Mouse (Mus musculus): ENCODE results near the gene Gm26920.
A peak's percentile ranks its signal among the peaks of the same experiment; 100 is the strongest.

The Gm26920 gene

DNA sequence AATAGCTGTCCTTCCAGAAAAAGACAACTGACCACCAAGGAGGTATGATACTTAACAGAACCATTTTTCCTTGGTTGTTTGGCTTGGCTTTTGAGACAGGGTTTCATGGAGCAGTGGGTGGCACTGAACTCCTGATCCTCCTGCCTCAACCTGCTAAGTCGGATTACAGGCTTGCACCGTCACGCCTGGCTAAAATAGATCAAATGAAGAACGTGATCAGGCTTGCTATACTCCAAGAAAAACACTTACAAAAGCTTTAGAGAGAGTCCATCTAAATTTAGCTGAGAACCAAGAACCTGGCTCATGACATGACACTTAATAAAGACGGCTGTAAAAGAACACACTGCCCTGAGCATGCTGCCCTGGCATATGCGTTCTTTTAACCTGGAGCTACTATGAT, 29.9 kb downstream of the Gm26920 start:
- no peak for DNase-seq (ENCODE audit: low spot score in 2 of 2)

DNA sequence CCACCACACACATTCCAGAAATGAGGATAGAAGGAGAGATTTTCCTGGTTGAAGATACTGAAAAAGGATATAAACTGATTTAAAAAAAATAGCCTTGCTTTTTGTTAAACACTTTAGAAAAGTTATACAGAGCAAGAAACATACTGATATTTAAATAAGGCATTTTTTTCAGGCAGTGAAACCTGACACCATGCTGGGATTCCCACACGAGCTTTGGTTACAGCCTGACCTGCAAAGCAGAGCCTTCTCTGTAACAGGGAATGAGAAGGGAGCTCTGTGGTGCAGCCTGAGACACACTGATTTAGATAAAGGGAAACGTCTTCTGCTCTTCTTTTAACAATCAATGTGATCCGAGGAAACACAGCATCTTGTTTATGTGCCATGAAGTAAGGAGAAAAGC, 36.6 kb downstream of the Gm26920 start:
- no peak for DNase-seq (ENCODE audit: low spot score in 2 of 2)

DNA sequence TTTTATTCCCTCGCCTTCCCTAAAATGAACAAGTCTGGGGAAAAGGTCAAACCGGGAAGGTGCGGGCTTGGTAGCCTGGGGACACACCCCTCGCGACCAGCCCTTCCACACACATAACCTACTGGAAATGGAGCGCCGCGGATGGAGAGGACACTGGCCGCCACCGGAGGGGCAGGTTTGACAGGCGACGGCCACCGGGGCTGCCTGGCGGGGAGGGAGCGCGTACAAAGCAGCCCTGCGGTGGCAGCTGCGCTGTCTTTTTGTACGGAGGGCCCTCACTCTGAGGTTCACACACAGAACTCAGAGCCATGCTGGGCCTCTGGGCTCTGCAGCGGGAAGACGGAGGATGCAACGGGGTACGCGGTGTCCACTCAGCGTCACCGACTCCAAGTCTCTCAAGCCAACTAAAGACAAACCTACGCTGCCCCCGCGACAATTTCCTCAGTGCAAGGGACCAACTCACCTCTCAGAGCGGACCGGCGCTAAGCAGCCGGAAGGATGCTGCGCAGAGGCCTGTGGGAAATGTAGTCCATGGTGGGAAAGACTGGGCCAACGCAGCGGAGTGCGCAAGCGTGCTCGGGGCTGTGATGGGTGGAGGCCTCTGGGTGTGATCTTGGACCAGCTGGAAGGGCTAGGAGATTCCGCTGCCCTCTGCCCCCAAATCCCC, 39.2 kb downstream of the Gm26920 start, which contains the start of gene Zfp14:
Gene Zfp14 (minus strand): TSS at position 499 of the 667 bp plus-strand sequence.
- peak; percentile 71 to 77 for DNase-seq (ENCODE audit: low spot score in 2 of 2)

DNA sequence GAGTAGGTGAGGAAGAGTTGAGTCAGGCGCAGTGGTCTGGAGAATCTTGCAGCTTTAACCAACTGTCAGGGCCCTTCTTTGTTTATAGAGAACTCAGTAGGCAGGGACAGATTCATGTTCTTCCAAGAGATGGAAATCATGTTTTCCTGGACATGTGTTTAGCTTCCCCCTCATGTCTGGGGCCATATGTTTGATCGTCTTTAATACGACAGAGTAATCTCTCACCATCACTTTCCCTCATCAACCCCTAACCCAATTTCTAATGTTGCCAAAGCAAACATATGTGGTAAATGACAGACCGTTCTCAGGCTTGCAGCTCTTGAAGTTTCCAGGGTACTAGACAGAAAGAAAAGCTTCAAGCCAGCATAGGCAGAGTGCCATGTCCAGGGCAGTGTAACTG, 42.1 kb downstream of the Gm26920 start:
- no peak for DNase-seq (ENCODE audit: low spot score in 2 of 2)

DNA sequence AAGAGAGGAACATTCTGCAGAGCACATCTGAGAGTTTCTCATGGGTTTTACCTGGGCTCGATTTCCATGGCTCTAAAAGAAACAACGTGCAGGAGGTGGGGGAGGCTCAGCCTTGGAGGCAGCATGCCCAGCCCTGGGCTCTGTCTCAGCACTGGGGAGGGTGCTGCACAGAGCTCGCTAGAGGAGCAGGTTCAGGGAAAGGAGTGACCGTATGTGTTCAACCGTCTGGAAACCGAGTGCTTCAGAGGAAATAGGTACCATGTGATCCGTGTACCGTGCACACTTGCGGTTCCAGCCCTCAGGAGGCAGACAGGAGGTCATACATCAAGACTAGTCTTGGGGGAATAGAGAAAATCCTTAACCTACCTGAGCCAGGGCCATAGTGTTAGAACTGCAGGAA, 45.9 kb downstream of the Gm26920 start:
- peak in 1 of 2 experiments; percentile 4 for DNase-seq (ENCODE audit: low spot score in 2 of 2)

DNA sequence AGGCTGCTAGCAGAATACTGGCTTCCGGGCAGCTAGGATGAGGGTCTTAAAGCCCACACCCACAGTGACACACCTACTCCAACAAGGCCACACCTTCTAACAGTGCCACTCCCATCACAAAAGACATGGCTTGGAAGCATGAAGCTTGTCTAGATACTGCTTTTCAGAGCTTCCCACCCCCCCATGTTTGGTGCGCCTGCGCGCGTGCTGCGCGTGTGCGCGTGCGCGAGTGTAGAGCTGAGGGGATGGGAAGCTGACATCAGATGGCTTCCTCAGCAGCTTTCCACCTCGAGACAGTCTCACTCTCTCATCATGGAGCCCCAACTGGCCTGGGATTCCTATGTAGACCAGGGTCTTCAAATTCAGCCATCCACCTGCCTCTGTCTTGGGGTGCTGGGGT, 55.9 kb downstream of the Gm26920 start:
- no peak for DNase-seq (ENCODE audit: low spot score in 2 of 2)

DNA sequence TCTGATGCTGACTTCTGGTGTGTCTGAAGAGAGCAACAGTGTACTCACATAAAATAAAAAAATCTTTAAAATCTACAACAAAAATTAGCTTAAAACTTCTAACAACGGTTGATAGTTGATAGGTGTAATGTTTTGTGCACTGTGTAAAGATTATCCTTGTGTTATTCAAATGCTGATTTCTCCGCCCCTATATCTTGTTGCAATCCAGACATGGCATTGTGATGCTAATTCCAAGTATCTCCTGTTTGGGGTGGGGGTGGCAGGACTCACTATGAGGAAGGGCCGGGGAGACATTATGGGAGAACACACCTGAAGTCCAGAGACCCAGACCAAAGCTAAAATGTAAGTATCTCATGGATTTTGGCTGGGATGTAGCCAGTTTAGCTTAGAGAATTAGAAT, 58.8 kb downstream of the Gm26920 start:
- no peak for DNase-seq (ENCODE audit: low spot score in 2 of 2)

DNA sequence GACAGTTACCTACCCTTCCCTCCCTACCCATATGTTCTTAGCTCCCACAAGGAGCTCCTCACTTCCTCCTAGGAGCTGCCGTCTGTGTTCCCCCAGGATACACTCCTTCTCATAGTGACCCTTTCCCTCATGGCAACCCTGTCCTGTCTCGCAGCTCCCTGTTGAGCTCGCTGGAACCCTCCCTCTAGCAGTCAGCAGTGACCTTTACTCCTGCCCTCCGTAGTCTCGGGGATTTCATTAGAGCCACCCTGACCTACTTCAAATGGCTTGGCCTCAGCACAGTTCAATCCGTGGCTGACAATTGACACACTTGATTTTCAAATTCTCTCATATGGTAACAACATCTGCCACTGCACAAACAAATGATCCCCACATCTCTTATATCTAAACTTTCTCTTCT, 59.5 kb downstream of the Gm26920 start:
- DNase-seq (ENCODE audit: low spot score in 2 of 2) = no peak

DNA sequence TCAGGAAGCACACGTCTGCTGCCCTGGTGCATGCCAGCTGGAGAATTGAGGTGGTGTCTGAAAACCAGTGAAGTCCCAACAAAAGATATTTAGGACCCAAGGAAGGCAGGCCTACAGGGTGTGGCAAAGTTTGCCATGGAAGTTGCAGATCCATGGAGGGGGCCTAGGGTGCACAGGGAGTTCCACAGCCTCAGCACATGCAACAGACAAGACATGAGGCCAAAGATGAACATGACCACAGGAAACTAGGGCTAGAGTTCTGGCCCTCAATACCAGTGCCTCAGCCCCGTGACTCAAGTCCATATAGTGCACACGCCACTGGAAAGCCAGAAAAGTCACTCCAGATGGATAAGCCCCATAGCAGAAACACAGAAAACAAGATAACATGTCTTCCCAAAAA, 61.6 kb downstream of the Gm26920 start:
- no peak for DNase-seq (ENCODE audit: low spot score in 2 of 2)

DNA sequence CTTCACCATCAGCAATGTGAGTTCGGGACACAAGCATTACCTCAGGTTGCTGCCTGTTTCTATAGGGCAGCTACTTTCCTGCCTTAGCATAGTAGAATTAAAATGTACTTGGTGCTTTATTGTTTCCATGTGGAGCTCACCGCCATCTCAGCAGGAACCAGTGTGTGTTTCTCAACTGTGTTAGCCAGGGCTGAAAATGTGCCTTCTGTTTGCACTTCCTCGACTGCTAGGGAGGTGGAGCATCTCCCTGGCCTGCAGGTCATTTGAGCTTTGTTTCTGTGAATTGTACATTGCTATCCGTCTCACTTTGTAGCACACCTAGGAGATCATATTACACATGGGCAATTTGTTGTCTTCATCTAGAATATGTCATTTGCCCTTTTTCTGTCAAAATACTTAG, 62.9 kb downstream of the Gm26920 start:
- DNase-seq (ENCODE audit: low spot score in 2 of 2) = no peak

DNA sequence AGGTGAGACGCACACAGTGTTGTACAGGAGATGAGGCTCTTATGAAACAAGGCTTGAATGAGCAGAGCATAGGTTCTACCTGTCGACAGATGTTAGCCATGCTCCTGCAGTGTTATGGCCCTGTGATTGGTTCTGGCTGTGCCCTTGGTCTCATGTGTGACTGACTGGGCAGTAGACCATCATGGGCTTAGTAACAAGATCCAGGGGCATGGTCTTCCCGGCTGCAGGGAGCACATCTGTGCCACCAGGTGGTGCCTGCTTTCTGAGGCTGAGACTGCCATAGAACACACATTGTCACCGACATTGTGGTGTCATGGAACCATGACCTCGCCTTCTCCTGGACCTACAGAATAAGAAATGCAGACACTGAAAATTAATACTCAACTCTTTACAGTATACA, 64.9 kb downstream of the Gm26920 start:
- DNase-seq (ENCODE audit: low spot score in 2 of 2) = no peak

DNA sequence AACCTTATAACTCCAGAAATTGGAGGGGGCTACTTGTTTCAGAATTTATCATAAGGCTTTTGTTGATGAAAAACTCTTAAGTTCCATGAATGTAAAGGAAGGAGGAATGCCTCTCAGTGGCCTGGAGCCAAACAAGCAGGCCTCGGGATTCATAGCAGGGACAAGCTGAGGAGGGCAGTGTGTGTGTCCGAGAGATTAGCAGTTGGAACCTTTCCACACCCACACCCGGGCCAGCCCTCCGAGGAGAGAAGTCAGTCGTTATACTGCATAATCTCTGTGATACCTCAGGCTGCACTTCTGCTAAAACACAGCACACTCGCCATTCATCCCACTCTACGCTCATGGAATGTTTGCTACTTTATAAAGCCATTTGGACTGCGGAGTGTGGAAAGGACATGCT, 66.4 kb downstream of the Gm26920 start:
- no peak for DNase-seq (ENCODE audit: low spot score in 2 of 2)

DNA sequence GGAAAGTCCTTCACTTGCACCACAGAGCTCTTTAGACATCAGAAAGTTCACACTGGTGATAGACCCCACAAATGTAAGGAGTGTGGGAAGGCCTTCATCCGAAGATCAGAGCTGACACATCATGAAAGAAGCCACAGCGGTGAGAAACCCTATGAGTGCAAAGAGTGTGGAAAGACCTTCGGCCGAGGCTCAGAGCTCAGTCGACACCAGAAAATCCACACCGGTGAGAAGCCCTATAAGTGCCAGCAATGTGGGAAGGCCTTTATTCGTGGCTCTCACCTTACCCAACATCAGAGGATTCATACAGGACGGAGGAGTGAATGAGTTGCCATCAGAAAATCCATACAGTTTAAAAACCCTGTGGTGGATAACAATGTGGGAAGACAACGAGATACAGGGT, 66.9 kb downstream of the Gm26920 start:
- no peak for DNase-seq (ENCODE audit: low spot score in 2 of 2)

DNA sequence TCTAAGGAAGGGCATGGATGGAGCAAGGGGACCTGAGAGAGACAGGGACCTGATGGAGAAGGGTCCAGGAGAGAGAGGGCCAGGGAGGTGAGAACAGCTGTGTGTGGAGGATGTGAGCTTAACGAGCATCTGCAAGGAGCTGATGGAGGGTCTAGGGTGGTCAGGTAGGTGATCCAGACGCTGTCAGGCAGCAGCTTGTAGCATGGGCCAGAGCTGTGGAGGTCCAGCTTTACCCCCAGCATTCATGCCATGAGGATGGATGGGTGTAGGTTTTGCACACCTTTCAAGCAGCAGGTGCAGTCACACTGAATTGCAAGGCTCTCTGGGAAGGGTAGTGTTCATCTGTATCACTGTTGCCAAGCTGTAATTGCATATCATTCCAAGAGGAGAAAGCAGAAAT, 70.7 kb downstream of the Gm26920 start:
- DNase-seq (ENCODE audit: low spot score in 2 of 2) = no peak

DNA sequence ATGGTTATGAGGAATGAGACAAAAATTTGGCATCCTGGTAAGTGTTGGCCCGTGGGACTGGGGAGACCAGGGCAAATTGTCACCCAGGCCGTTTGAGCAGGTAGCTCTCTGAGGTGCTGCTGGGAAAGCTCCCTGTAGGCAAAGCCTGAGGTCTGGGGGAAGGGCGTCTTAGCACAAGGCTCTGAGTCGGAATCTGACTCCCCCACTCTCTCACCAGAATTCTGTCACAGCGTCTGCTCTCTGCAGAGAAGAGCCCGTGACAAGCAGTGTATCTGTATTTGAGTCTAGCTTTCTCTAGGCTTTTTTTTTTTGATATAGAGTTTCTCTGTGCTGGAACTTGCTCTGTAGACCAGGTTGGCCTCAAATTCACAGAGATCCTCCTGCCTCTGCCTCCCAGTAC, 73.0 kb downstream of the Gm26920 start:
- no peak for DNase-seq (ENCODE audit: low spot score in 2 of 2)

DNA sequence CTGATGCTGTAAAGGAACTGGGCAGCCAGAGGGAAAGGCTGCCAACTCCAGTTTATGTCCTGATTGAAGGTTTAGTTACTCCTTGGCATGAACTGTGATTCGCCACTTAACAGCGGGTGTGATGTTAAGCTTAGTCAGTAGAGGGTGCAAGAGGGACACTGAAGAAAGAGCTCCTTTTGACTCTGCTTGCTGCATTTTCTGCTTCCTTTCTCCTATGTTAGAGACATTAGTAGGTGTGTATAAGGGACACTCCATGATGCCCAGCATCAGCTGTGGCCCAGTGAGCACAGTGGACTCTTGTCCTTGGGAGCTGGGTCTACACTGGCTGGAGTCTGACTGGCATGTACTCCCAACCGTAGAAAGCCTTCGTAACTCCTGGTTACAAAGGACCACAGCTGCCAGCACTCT, 77.2 kb downstream of the Gm26920 start:
- peak in 1 of 2 experiments; percentile 20 for DNase-seq (ENCODE audit: low spot score in 2 of 2)

DNA sequence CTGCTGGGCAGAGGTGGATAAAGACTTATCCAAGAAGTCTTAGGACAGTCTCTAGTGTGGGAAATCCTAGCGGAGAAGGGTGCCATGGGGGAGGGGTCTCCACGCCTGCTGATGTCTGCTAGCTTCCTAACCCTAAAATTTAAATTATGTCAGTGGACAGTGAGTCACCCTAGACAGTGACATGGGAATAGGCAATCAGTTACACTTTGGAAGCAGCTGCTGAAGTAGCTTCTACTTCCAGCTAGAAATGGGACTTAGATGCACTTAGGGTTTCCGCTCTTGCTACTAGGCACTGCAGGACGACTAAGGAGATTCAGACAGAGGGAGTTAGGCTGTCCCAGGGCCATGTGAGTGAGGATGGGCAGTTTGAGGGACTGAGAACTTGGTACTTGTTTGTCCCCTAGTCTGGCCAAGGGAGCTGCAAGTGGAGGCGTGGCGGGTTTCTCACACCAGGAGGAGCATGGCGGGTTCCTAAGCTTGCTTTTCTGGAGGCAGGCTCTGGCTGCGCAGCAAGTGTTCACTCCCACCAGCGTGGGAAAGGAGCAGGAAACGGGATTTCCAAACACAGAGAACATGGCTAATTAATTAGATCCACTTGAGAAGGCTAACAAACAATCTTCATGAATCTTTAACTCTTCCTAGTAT, 79.5 kb downstream of the Gm26920 start:
- DNase-seq (ENCODE audit: low spot score in 2 of 2) = no peak

DNA sequence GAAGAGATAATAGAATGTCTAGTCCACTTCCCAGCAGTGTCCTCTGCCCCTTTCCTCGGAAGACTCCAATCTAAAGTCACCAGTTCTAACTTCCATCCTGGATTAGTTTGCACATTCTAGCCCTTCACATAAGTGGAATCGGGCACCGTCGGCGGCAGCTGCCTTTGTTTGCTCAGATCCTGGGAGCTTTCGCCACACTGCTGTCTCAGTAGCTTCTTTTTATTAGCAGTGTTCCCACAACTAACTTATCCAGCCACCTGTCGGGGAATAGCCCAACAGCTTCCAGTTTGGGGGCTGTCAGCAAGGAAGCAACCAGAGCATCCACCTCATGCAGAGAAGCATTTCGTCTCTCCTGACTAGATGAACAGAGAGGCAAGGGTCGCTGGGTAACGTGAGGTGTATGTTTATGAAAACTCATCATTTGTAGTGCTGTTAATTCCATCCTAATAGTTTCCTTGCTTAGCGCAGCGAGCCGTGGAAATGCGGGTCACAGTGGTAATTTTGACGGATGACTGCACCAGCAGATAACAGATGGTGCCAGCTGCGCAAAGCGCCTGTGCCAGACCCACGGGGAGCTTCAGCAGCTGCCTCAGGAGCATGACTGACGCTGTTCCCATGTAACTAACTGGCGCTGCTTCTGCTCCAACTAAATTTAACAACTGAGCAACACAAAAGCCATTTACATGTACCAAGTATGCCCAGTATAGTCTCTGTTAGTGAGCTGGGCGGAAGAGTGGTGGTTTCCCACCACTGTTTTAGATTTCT, 80.7 kb downstream of the Gm26920 start:
- no peak for DNase-seq (ENCODE audit: low spot score in 2 of 2)

DNA sequence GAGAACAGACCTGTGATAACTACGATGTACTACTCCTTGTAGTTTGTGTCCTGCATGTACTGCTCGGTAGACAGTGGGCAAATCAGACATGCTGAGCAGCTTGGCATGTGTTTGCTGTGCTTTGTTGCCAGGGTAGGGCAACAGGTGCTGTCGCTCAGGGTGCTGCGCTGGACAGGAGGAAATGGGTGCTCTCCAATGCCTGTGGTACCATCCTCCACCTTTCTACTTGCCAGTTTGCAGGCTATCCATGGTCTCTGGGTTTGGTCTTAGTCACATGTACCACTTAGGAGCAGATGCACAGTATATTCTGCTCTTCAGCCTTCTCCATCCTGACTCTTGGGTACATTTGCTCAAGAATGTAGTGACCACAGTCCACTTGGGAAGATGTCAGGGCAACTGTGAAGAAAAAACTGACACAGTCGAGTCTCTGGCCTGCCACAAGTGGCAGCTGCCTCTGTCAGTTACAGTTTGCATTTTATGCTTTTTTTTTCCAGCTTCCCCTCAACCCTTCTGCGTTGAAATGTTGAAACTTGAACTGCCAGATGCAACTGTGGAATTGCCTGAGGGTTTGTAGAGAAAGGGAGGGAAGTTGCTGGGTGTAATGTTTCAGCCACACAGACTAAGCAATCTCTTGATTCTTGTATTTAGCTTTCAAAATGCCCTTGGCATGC, 82.1 kb downstream of the Gm26920 start:
- no peak for DNase-seq (ENCODE audit: low spot score in 2 of 2)

DNA sequence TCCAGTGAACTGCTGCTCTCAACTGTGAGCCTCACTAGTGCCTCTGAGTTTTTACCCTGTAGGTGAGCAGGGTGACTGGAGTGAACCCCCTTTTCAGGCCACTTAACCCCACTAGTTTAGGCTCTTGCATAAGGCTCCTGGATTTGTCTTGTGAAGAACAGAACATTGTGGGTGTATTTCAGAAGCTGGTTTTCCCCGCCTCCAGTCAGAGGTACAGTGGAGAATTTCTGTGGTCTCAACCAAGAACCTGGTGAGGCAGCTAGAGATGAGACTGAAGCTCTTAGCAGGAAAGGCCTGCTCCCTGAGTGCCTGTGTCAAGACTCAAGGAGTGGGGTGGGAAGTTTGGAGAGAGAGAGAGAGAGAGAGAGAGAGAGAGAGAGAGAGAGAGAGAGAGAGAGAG, 82.6 kb downstream of the Gm26920 start:
- DNase-seq (ENCODE audit: low spot score in 2 of 2) = no peak

Data from natural killer cell, adult 2 months (primary cell).